Comparison of ENCODE assay signal across 9 mouse cellular contexts in the genomic region with DNA sequence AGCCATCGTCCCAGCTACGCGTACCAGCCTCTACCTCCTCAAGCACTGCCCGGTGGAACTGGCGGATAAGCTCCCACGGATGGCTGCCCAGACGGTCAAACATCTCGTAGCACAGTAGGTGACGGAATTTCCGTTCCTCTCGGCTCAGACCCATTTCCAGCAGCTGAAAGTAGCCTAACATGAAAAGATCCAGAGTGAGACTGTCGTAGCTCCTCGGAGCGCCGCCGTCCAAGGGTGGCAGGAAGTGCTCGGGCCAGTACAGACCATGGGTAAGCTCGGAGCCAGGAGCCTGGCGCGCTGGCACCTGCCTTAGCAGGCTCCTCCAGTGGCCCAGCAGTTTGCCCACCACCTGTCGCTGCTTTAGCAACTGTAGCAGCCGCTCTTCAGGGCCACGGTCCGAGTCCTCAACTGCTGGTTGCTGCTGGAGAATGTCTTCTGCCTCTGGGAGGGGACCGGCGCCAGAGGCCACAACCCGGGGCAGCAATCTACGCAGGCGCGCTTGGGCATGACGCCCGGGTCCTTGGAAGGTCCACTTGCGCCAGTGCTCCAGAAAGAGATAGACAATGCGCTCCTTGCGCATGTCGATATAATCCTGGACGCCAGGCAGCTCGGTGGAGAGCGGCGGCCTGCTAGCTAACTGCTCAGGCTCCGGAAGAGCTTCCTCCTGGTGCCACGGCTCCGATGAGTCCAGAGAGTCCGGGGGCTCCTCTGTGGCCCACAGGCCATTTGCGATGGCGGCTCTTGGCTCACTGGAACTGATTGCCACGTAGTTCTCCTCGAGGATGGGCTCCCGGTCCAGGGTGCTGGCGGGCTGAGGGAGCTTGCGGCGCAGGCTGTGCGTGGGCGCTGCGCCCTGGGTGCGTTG. TPM values are rescaled to one million over a fixed set of nuclear protein-coding genes. Genes with fewer than 3 reads are reported as not detected.
A peak's percentile ranks its signal among the peaks of the same experiment; 100 is the strongest.
DNase-seq lines count a peak whose midpoint lies in the region; ATAC-seq and TF ChIP-seq lines count a peak whose summit lies in the region.
"Had no signal": no experiment of that assay in that cellular context is flagged by ENCODE, and none has a peak within 500 bp of the region (broad histone marks: within the 10 kb centered on the region; RNA-seq: fewer than 3 reads in every experiment).

No protein-coding gene starts in this region.

- no peak for ATAC-seq in heart, embryonic 11.5 days (replicated peaks; ENCODE audit: insufficient number of reproducible peaks, low FRiP score, low TSS enrichment)
- ATAC-seq in limb, embryonic 12.5 days (ENCODE audit: insufficient number of reproducible peaks, insufficient read depth, low FRiP score, low TSS enrichment, low read depth), result no peak
- ATAC-seq in midbrain, postnatal 0 days (ENCODE audit: low FRiP score), result no peak

- H3K4me3 ChIP-seq in embryonic facial prominence, embryonic 10.5 days, result peak overlapping the region; percentile 45
- peak overlapping the region; percentile 40 for H3K4me3 ChIP-seq in heart, embryonic 11.5 days (ENCODE audit: low read depth, low read length)
- H3K4me3 ChIP-seq in limb, embryonic 12.5 days (replicated peaks), result peak overlapping the region; percentile 31
- peak overlapping the region; percentile 28 for H3K4me3 ChIP-seq in midbrain, postnatal 0 days (ENCODE audit: low read depth, low read length)

- H3K9me3 ChIP-seq in embryonic facial prominence, embryonic 10.5 days, result no peaks in the 10 kb centered on the region
- no peaks in the 10 kb centered on the region for H3K9me3 ChIP-seq in heart, embryonic 11.5 days (replicated peaks; ENCODE audit: control insufficient read depth, low read length)
- no peaks in the 10 kb centered on the region for H3K9me3 ChIP-seq in limb, embryonic 12.5 days
- no peaks in the 10 kb centered on the region for H3K9me3 ChIP-seq in midbrain, postnatal 0 days (ENCODE audit: low read length)

- H3K9ac ChIP-seq in heart, embryonic 11.5 days (ENCODE audit: low read depth, low read length), result peak overlapping the region; percentile 46; the same call in 1 of the 2 replicates
- no peak overlapping the region; the same call in 1 of the 2 replicates for H3K9ac ChIP-seq in limb, embryonic 12.5 days (replicated peaks)
- H3K9ac ChIP-seq in midbrain, postnatal 0 days (replicated peaks; ENCODE audit: low read length, poor library complexity, severe bottlenecking), result 0 out of 2 replicates have a peak overlapping the region, but pooled peaks have one; percentile 24
- H3K9ac ChIP-seq: liver, embryonic 14.5 days had no signal

- 6% methylated on average over 56 of the region's 56 CpGs for WGBS in embryonic facial prominence, embryonic 10.5 days
- WGBS in heart, embryonic 11.5 days (ENCODE audit: insufficient replicate concordance), result 8% methylated on average over 56 of the region's 56 CpGs
- WGBS in limb, embryonic 12.5 days, result 5% methylated on average over 56 of the region's 56 CpGs
- 4% methylated on average over 56 of the region's 56 CpGs for WGBS in midbrain, postnatal 0 days

- no peaks in the 10 kb centered on the region for H3K36me3 ChIP-seq in embryonic facial prominence, embryonic 10.5 days (replicated peaks)
- no peaks in the 10 kb centered on the region for H3K36me3 ChIP-seq in heart, embryonic 11.5 days (ENCODE audit: control insufficient read depth, insufficient read depth, low read length)
- no peaks in the 10 kb centered on the region for H3K36me3 ChIP-seq in limb, embryonic 12.5 days
- H3K36me3 ChIP-seq in midbrain, postnatal 0 days (ENCODE audit: insufficient read depth, low read length), result no peaks in the 10 kb centered on the region

- intact Hi-C loops in left cerebral cortex, postnatal 14 days (cut with DNase I), result no loop called here

- peaks cover 65% of the 10 kb centered on the region for H3K4me1 ChIP-seq in embryonic facial prominence, embryonic 10.5 days
- H3K4me1 ChIP-seq in heart, embryonic 11.5 days (ENCODE audit: control insufficient read depth, insufficient read depth, low read length), result peaks cover 26% of the 10 kb centered on the region
- peaks cover 33% of the 10 kb centered on the region for H3K4me1 ChIP-seq in limb, embryonic 12.5 days (replicated peaks)
- H3K4me1 ChIP-seq in midbrain, postnatal 0 days (ENCODE audit: insufficient read depth, low read length), result peaks cover 11% of the 10 kb centered on the region; the same call in 1 of the 2 replicates

- H3K27me3 ChIP-seq in embryonic facial prominence, embryonic 10.5 days (replicated peaks; ENCODE audit: low read depth, poor library complexity, severe bottlenecking), result peaks cover 100% of the 10 kb centered on the region
- H3K27me3 ChIP-seq in heart, embryonic 11.5 days (ENCODE audit: control insufficient read depth, insufficient read depth, low read length), result peaks cover 99% of the 10 kb centered on the region
- H3K27me3 ChIP-seq in limb, embryonic 12.5 days, result peaks cover 100% of the 10 kb centered on the region
- H3K27me3 ChIP-seq in midbrain, postnatal 0 days (ENCODE audit: insufficient read depth, low read length), result peaks cover 92% of the 10 kb centered on the region

- H3K27ac ChIP-seq in embryonic facial prominence, embryonic 10.5 days (replicated peaks), result no peak overlapping the region
- H3K27ac ChIP-seq in heart, embryonic 11.5 days (ENCODE audit: low read depth, low read length), result no peak overlapping the region
- H3K27ac ChIP-seq in limb, embryonic 12.5 days, result no peak overlapping the region
- no peak overlapping the region for H3K27ac ChIP-seq in midbrain, postnatal 0 days (ENCODE audit: low read depth, low read length)
- H3K27ac ChIP-seq: liver, embryonic 14.5 days had no signal

- TF ChIP-seq CTCF in midbrain, postnatal 0 days (IDR thresholded peaks at IDR 0.05), result no peak

- H3K4me2 ChIP-seq in heart, embryonic 11.5 days, result peak overlapping the region; percentile 62
- peak overlapping the region; percentile 48 for H3K4me2 ChIP-seq in limb, embryonic 12.5 days
- H3K4me2 ChIP-seq in midbrain, postnatal 0 days (ENCODE audit: low read depth, low read length, poor library complexity, severe bottlenecking), result peak overlapping the region; percentile 49

- peak; percentile 49 for DNase-seq in retina, postnatal 1 day
- DNase-seq in retina, embryonic 14.5 days (ENCODE audit: low spot score), result no peak
- DNase-seq in embryonic facial prominence, embryonic 10.5 days (ENCODE audit: low spot score), result peak; percentile 41
- no peak for DNase-seq in midbrain, postnatal 0 days (ENCODE audit: low spot score)
- no peak for DNase-seq in left cerebral cortex, postnatal 14 days (ENCODE audit: low spot score in 2 of 2)
- no peak for DNase-seq in left cerebral cortex, adult 9 months (ENCODE audit: low spot score in 2 of 2)

RNA-seq across cellular contexts. Expression of a gene that starts 9.7 kb away (rescaled TPM):
- 1.0 and 1.3 TPM in 2 replicates for polyA plus RNA-seq in embryonic facial prominence, embryonic 10.5 days (2016; fragmentation: Nextera tagmentation; extraction: Ambion mirVana)
- polyA plus RNA-seq in heart, embryonic 11.5 days (2014; fragmentation: Nextera tagmentation; extraction: Ambion mirVana), result 0.27 and 0.58 TPM in 2 replicates
- polyA plus RNA-seq in limb, embryonic 12.5 days (2016; fragmentation: Nextera tagmentation; extraction: Ambion mirVana), result 0.96 and 1.9 TPM in 2 replicates
- total RNA-seq in midbrain, postnatal 0 days (2014; rRNA removed), result 0.99 and 2.0 TPM in 2 replicates
- polyA plus RNA-seq in midbrain, postnatal 0 days (2015; fragmentation: Nextera tagmentation; extraction: Ambion mirVana), result 0.38 and 0.49 TPM in 2 replicates
- 10 to 100 TPM in 1 of 2 experiments, 1 to 10 TPM in 1; 6.2 to 16.5 TPM for total RNA-seq in left cerebral cortex, postnatal 14 days (2021)

RNA-seq across cellular contexts. Expression of a gene that starts 26.8 kb away (rescaled TPM):
- polyA plus RNA-seq in embryonic facial prominence, embryonic 10.5 days (2016; fragmentation: Nextera tagmentation; extraction: Ambion mirVana), result 7.5 and 10.3 TPM in 2 replicates
- 0.90 and 1.3 TPM in 2 replicates for polyA plus RNA-seq in heart, embryonic 11.5 days (2014; fragmentation: Nextera tagmentation; extraction: Ambion mirVana)
- 1.9 and 2.3 TPM in 2 replicates for polyA plus RNA-seq in limb, embryonic 12.5 days (2016; fragmentation: Nextera tagmentation; extraction: Ambion mirVana)
- total RNA-seq in midbrain, postnatal 0 days (2014; rRNA removed), result 0.22 and 0.42 TPM in 2 replicates
- polyA plus RNA-seq in midbrain, postnatal 0 days (2015; fragmentation: Nextera tagmentation; extraction: Ambion mirVana), result 0.22 and 0.53 TPM in 2 replicates
- total RNA-seq in left cerebral cortex, postnatal 14 days (2021), result under 1 TPM; 0.24 to 0.44 TPM

RNA-seq across cellular contexts. Expression of a gene that starts 33.3 kb away (rescaled TPM):
- polyA plus RNA-seq in embryonic facial prominence, embryonic 10.5 days (2016; fragmentation: Nextera tagmentation; extraction: Ambion mirVana), result 0.11 and 1.0 TPM in 2 replicates
- polyA plus RNA-seq in heart, embryonic 11.5 days (2014; fragmentation: Nextera tagmentation; extraction: Ambion mirVana), result 0.07 TPM in 1 of 2 replicates, not detected in the other
- not detected in 2 replicates for polyA plus RNA-seq in limb, embryonic 12.5 days (2016; fragmentation: Nextera tagmentation; extraction: Ambion mirVana)
- not detected in 2 replicates for total RNA-seq in midbrain, postnatal 0 days (2014; rRNA removed)
- polyA plus RNA-seq in midbrain, postnatal 0 days (2015; fragmentation: Nextera tagmentation; extraction: Ambion mirVana), result not detected in 2 replicates
- not detected for total RNA-seq in left cerebral cortex, postnatal 14 days (2021)

RNA-seq across cellular contexts. Expression of a gene that starts 52.5 kb away (rescaled TPM):
- polyA plus RNA-seq in embryonic facial prominence, embryonic 10.5 days (2016; fragmentation: Nextera tagmentation; extraction: Ambion mirVana), result 51.8 and 55.5 TPM in 2 replicates
- 53.1 and 53.6 TPM in 2 replicates for polyA plus RNA-seq in heart, embryonic 11.5 days (2014; fragmentation: Nextera tagmentation; extraction: Ambion mirVana)
- 37.6 and 40.2 TPM in 2 replicates for polyA plus RNA-seq in limb, embryonic 12.5 days (2016; fragmentation: Nextera tagmentation; extraction: Ambion mirVana)
- total RNA-seq in midbrain, postnatal 0 days (2014; rRNA removed), result 228 and 259 TPM in 2 replicates
- polyA plus RNA-seq in midbrain, postnatal 0 days (2015; fragmentation: Nextera tagmentation; extraction: Ambion mirVana), result 510 and 544 TPM in 2 replicates
- total RNA-seq in left cerebral cortex, postnatal 14 days (2021), result 100 to 1,000 TPM; 377 to 378 TPM

RNA-seq across cellular contexts. Expression of a gene that starts 53.1 kb away (rescaled TPM):
- 11.7 and 13.2 TPM in 2 replicates for polyA plus RNA-seq in embryonic facial prominence, embryonic 10.5 days (2016; fragmentation: Nextera tagmentation; extraction: Ambion mirVana)
- 6.6 and 7.0 TPM in 2 replicates for polyA plus RNA-seq in heart, embryonic 11.5 days (2014; fragmentation: Nextera tagmentation; extraction: Ambion mirVana)
- 17.4 and 17.7 TPM in 2 replicates for polyA plus RNA-seq in limb, embryonic 12.5 days (2016; fragmentation: Nextera tagmentation; extraction: Ambion mirVana)
- total RNA-seq in midbrain, postnatal 0 days (2014; rRNA removed), result 17.6 and 33.5 TPM in 2 replicates
- 13.0 and 15.1 TPM in 2 replicates for polyA plus RNA-seq in midbrain, postnatal 0 days (2015; fragmentation: Nextera tagmentation; extraction: Ambion mirVana)
- 10 to 100 TPM; 74.0 to 84.0 TPM for total RNA-seq in left cerebral cortex, postnatal 14 days (2021)

Comparison
In these comparisons a context has a peak if more than half of its experiments do, and no peak if none do; other contexts are left out.
1. DNase-seq: peak in retina, postnatal 1 day (single experiment) and embryonic facial prominence, embryonic 10.5 days (single experiment); none in retina, embryonic 14.5 days (single experiment), midbrain, postnatal 0 days (single experiment), left cerebral cortex, postnatal 14 days (0 of 2) and left cerebral cortex, adult 9 months (0 of 2).
2. Peak in every context shown above with its lines, with median percentiles within 50 percentile points of each other: H3K4me3 ChIP-seq and H3K4me2 ChIP-seq.